Mouse (Mus musculus) embryonic facial prominence, embryonic 13.5 days (tissue): Measurements from ENCODE around the gene Gm10142. TPM values are rescaled to one million over a fixed set of nuclear protein-coding genes. Genes with fewer than 3 reads are reported as not detected.
"Not testable (repeated sequence)": the region's sequence is repeated elsewhere in the genome, so short reads cannot be mapped to it uniquely, and the experiment has no call there.

Source experiments
- ATAC-seq: fragments of 200-750 bp; cut with Nextera tagmentation; 2 replicates; pipeline ENCODE4 v1.8.0; 2017; ENCODE audit warnings: low read depth; ENCODE audit not compliant: insufficient number of reproducible peaks, insufficient read depth, low FRiP score, low TSS enrichment
- H3K27ac ChIP-seq: fragments of 300-500 bp; sonication (generic); 2 replicates; pipeline ENCODE4 v1.5.1; 2015; ENCODE audit warnings: moderate library complexity, mild to moderate bottlenecking, inconsistent platforms
- H3K27me3 ChIP-seq: fragments of 300-500 bp; sonication (generic); 2 replicates; pipeline ENCODE4 v1.6.1; 2015; ENCODE audit warnings: mild to moderate bottlenecking, inconsistent platforms
- H3K36me3 ChIP-seq: fragments of 300-500 bp; sonication (generic); 2 replicates; pipeline ENCODE4 v1.6.1; 2015; ENCODE audit warnings: mild to moderate bottlenecking, inconsistent platforms
- H3K4me1 ChIP-seq: fragments of 300-500 bp; sonication (generic); 2 replicates; pipeline ENCODE4 v1.6.1; 2015; ENCODE audit warnings: inconsistent platforms
- H3K4me2 ChIP-seq: fragments of 300-500 bp; sonication (generic); 2 replicates; pipeline ENCODE4 v1.6.1; 2015; ENCODE audit warnings: moderate library complexity, mild to moderate bottlenecking, inconsistent platforms
- H3K4me3 ChIP-seq: fragments of 300-500 bp; sonication (generic); 2 replicates; pipeline ENCODE4 v1.5.1; 2015; ENCODE audit warnings: mild to moderate bottlenecking, inconsistent platforms
- H3K9ac ChIP-seq: fragments of 300-500 bp; sonication (generic); 2 replicates; pipeline ENCODE4 v1.6.1; 2015; ENCODE audit warnings: mild to moderate bottlenecking, inconsistent platforms
- H3K9me3 ChIP-seq: fragments of 300-500 bp; sonication (generic); 2 replicates; pipeline ENCODE4 v1.6.1; 2016; ENCODE audit warnings: inconsistent platforms
- WGBS: fragments of 180-500 bp; shearing (Covaris S2); methylation state at CpG from one replicate; pipeline ENCODE4 v1.1.7; 2015; ENCODE audit warnings: mixed read lengths; 5-methylcytosine and 5-hydroxymethylcytosine counted together
- polyA plus RNA-seq: library from polyadenylated mRNA; unstranded; fragments of >200 nt; fragmentation: Nextera tagmentation; extraction: Ambion mirVana; gene quantifications from 2 replicates; pipeline ENCODE4 v1.2.1, GENCODE M21; 2015

Gene Gm10142
- polyA plus RNA-seq, 1 experiment from 2014 or later, result not detected

- H3K27me3 ChIP-seq, result no peaks in the 10 kb centered on the region; the same call in 1 of the 2 replicates
- H3K4me2 ChIP-seq, result no peak within 1 kb of the TSS
- no peaks in the 10 kb centered on the region; the same call in 1 of the 2 replicates for H3K9me3 ChIP-seq
- no peaks in the 10 kb centered on the region for H3K36me3 ChIP-seq
- WGBS, result 34% methylated on average over 4 of the region's 4 CpGs
- no peak for ATAC-seq
- no peak within 1 kb of the TSS for H3K4me3 ChIP-seq
- H3K27ac ChIP-seq, result no peak within 1 kb of the TSS
- H3K9ac ChIP-seq, result no peak within 1 kb of the TSS
- 0 out of 2 replicates have a peak, but pooled peaks cover 6% of the 10 kb centered on the region for H3K4me1 ChIP-seq
These were observed 18.5 kb upstream of the Gm10142 start, which contains the start of gene Gm9508 for GRCm38 (mm10) chr10:77697133-77697532. Gene Gm9508, minus strand, starts transcription at chr10:77697233.

GRCm38 (mm10) chr10:77706326-77706725 lies 9.3 kb upstream of the Gm10142 start, which contains the start of gene Gm10272:
Gene Gm10272, plus strand, starts transcription at chr10:77706626.
- 93% methylated on average over 1 of the region's 1 CpGs for WGBS
- Histone ChIP-seq H3K9me3 (peaks cover 18% of the 10 kb centered on the region; the same call in 1 of the 2 replicates), H3K4me2 (no peak within 1 kb of the TSS), H3K27ac (no peak within 1 kb of the TSS), H3K27me3 (no peaks in the 10 kb centered on the region), H3K36me3 (no peaks in the 10 kb centered on the region), H3K4me1 (no peaks in the 10 kb centered on the region), H3K9ac (no peak within 1 kb of the TSS), H3K4me3 (no peak within 1 kb of the TSS)
- no peak for ATAC-seq

GRCm38 (mm10) chr10:77709831-77710230 lies 5.8 kb upstream of the Gm10142 start:
- H3K9me3 ChIP-seq, result peaks cover 12% of the 10 kb centered on the region
- no peak for ATAC-seq
- H3K9ac ChIP-seq, result no peak overlapping the region
- H3K4me1 ChIP-seq, result no peaks in the 10 kb centered on the region
- H3K27me3 ChIP-seq, result no peaks in the 10 kb centered on the region
- H3K27ac ChIP-seq, result no peak overlapping the region
- 68% methylated on average over 3 of the region's 3 CpGs for WGBS
- H3K36me3 ChIP-seq, result no peaks in the 10 kb centered on the region
- H3K4me2 ChIP-seq, result no peak overlapping the region
- H3K4me3 ChIP-seq, result no peak overlapping the region

- not testable (repeated sequence) for H3K9ac ChIP-seq, H3K27me3 ChIP-seq, H3K4me2 ChIP-seq, H3K9me3 ChIP-seq, H3K4me1 ChIP-seq, H3K4me3 ChIP-seq, H3K27ac ChIP-seq, H3K36me3 ChIP-seq, ATAC-seq
These were observed 4.5 kb upstream of the Gm10142 start, which contains the start of gene Gm10024 for GRCm38 (mm10) chr10:77711157-77711556. Gene Gm10024, plus strand, starts transcription at chr10:77711457.

GRCm38 (mm10) chr10:77713734-77714133 lies 1.9 kb upstream of the Gm10142 start:
- Histone ChIP-seq H3K9me3 (peaks cover 7% of the 10 kb centered on the region), H3K4me3 (no peak overlapping the region), H3K36me3 (no peaks in the 10 kb centered on the region), H3K4me1 (no peaks in the 10 kb centered on the region), H3K4me2 (no peak overlapping the region), H3K27me3 (no peaks in the 10 kb centered on the region), H3K27ac (no peak overlapping the region), H3K9ac (no peak overlapping the region)
- WGBS, result 42% methylated on average over 4 of the region's 4 CpGs
- ATAC-seq, result no peak

- H3K27ac ChIP-seq, H3K4me1 ChIP-seq, H3K9me3 ChIP-seq, H3K4me2 ChIP-seq, H3K27me3 ChIP-seq, ATAC-seq, H3K4me3 ChIP-seq, H3K36me3 ChIP-seq, H3K9ac ChIP-seq: not testable (repeated sequence)
- WGBS, result 77% methylated on average over 1 of the region's 1 CpGs
These were observed 4.7 kb downstream of the Gm10142 start, which contains the start of gene Krtap12-1 for GRCm38 (mm10) chr10:77720299-77720698. Gene Krtap12-1, plus strand, starts transcription at chr10:77720599.

- no peaks in the 10 kb centered on the region for H3K4me1 ChIP-seq
- no peak overlapping the region for H3K9ac ChIP-seq
- H3K4me3 ChIP-seq, result no peak overlapping the region
- H3K4me2 ChIP-seq, result no peak overlapping the region
- H3K27ac ChIP-seq, result no peak overlapping the region
- no peaks in the 10 kb centered on the region for H3K9me3 ChIP-seq
- no peaks in the 10 kb centered on the region for H3K36me3 ChIP-seq
- no peaks in the 10 kb centered on the region for H3K27me3 ChIP-seq
- ATAC-seq, result no peak
- WGBS, result 73% methylated on average over 8 of the region's 8 CpGs
These were observed 9.2 kb downstream of the Gm10142 start for GRCm38 (mm10) chr10:77724855-77725254.

GRCm38 (mm10) chr10:77726186-77726585 lies 10.6 kb downstream of the Gm10142 start, which contains the start of gene Gm10100:
Gene Gm10100, plus strand, starts transcription at chr10:77726486.
- 49% methylated on average over 3 of the region's 3 CpGs for WGBS
- H3K4me2 ChIP-seq, result no peak within 1 kb of the TSS
- H3K27me3 ChIP-seq, result no peaks in the 10 kb centered on the region
- no peak within 1 kb of the TSS for H3K9ac ChIP-seq
- H3K27ac ChIP-seq, result no peak within 1 kb of the TSS
- no peaks in the 10 kb centered on the region for H3K9me3 ChIP-seq
- H3K36me3 ChIP-seq, result no peaks in the 10 kb centered on the region
- H3K4me1 ChIP-seq, result no peaks in the 10 kb centered on the region
- no peak within 1 kb of the TSS for H3K4me3 ChIP-seq
- ATAC-seq, result no peak

GRCm38 (mm10) chr10:77728280-77728679 lies 12.7 kb downstream of the Gm10142 start:
- Histone ChIP-seq H3K36me3 (no peaks in the 10 kb centered on the region), H3K4me2 (no peak overlapping the region), H3K9me3 (no peaks in the 10 kb centered on the region), H3K27ac (no peak overlapping the region), H3K4me1 (no peaks in the 10 kb centered on the region), H3K9ac (no peak overlapping the region), H3K4me3 (no peak overlapping the region), H3K27me3 (no peaks in the 10 kb centered on the region)
- WGBS, result 63% methylated on average over 4 of the region's 4 CpGs
- no peak for ATAC-seq

- H3K4me2 ChIP-seq, result no peak overlapping the region
- H3K9ac ChIP-seq, result no peak overlapping the region
- no peak overlapping the region for H3K4me3 ChIP-seq
- no peak overlapping the region for H3K27ac ChIP-seq
- H3K27me3 ChIP-seq, result no peaks in the 10 kb centered on the region
- no peaks in the 10 kb centered on the region for H3K36me3 ChIP-seq
- WGBS, result 48% methylated on average over 4 of the region's 4 CpGs
- H3K4me1 ChIP-seq, result no peaks in the 10 kb centered on the region
- no peak for ATAC-seq
- no peaks in the 10 kb centered on the region for H3K9me3 ChIP-seq
These were observed 13.6 kb downstream of the Gm10142 start for GRCm38 (mm10) chr10:77729241-77729640.

- no peaks in the 10 kb centered on the region for H3K36me3 ChIP-seq
- no peak for ATAC-seq
- H3K4me3 ChIP-seq, result no peak overlapping the region
- no peak overlapping the region for H3K9ac ChIP-seq
- no peaks in the 10 kb centered on the region; the same call in 1 of the 2 replicates for H3K9me3 ChIP-seq
- no peaks in the 10 kb centered on the region for H3K4me1 ChIP-seq
- no peak overlapping the region for H3K27ac ChIP-seq
- WGBS, result 83% methylated on average over 1 of the region's 1 CpGs
- H3K4me2 ChIP-seq, result no peak overlapping the region
- no peaks in the 10 kb centered on the region for H3K27me3 ChIP-seq
These were observed 20.3 kb downstream of the Gm10142 start for GRCm38 (mm10) chr10:77735928-77736327.

- Histone ChIP-seq H3K27me3 (no peaks in the 10 kb centered on the region), H3K27ac (no peak overlapping the region), H3K4me1 (no peaks in the 10 kb centered on the region), H3K9ac (no peak overlapping the region), H3K4me3 (no peak overlapping the region), H3K4me2 (no peak overlapping the region), H3K36me3 (no peaks in the 10 kb centered on the region), H3K9me3 (no peaks in the 10 kb centered on the region; the same call in 1 of the 2 replicates)
- 84% methylated on average over 4 of the region's 4 CpGs for WGBS
- no peak for ATAC-seq
These were observed 23.3 kb downstream of the Gm10142 start for GRCm38 (mm10) chr10:77738929-77739328.
